Mouse (Mus musculus): Measurements from ENCODE around the gene Asb11. TPM values are rescaled to one million over a fixed set of nuclear protein-coding genes. Genes with fewer than 3 reads are reported as not detected.

Gene Asb11
- polyA plus RNA-seq, 1 experiment = not detected

- no peak overlapping the region for H3K27ac ChIP-seq (ENCODE audit: control insufficient read depth, insufficient read depth, low read depth, low read length, poor library complexity)
- WGBS = 77% methylated on average over 9 of the region's 9 CpGs
- no peaks in the 10 kb centered on the region for H3K4me1 ChIP-seq (ENCODE audit: control insufficient read depth, insufficient read depth, low read length)
- TF ChIP-seq CTCF (IDR thresholded peaks at IDR 0.05; ENCODE audit: control insufficient read depth, insufficient read depth, low read length) (no peak), POLR2A (IDR thresholded peaks at IDR 0.05; ENCODE audit: borderline replicate concordance, control insufficient read depth, low read depth, low read length) (no peak)
- no peak overlapping the region for H3K4me3 ChIP-seq (replicated peaks; ENCODE audit: control insufficient read depth, low read depth, low read length)
These were observed 10.3 kb downstream of the Asb11 start for GRCm38 (mm10) chrX:164446835-164447681.

GRCm38 (mm10) chrX:164447682-164448071 is 10.9 kb downstream of the Asb11 start:
- H3K27ac ChIP-seq (ENCODE audit: control insufficient read depth, insufficient read depth, low read depth, low read length, poor library complexity) = no peak overlapping the region

GRCm38 (mm10) chrX:164449201-164449600 is 12.4 kb downstream of the Asb11 start:
- WGBS = 19% methylated on average over 3 of the region's 3 CpGs
- no peak overlapping the region for H3K4me3 ChIP-seq (replicated peaks; ENCODE audit: control insufficient read depth, low read depth, low read length)
- H3K4me1 ChIP-seq (ENCODE audit: control insufficient read depth, insufficient read depth, low read length) = no peaks in the 10 kb centered on the region
- H3K27ac ChIP-seq (ENCODE audit: control insufficient read depth, insufficient read depth, low read depth, low read length, poor library complexity) = no peak overlapping the region
- TF ChIP-seq POLR2A (IDR thresholded peaks at IDR 0.05; ENCODE audit: borderline replicate concordance, control insufficient read depth, low read depth, low read length) = no peak
- 0 out of 2 replicates have a peak, but pooled peaks have one; percentile 11 for TF ChIP-seq CTCF (IDR thresholded peaks at IDR 0.05; ENCODE audit: control insufficient read depth, insufficient read depth, low read length)

More at GRCm38 (mm10) chrX:164447682-164448071, 10.9 kb downstream of the Asb11 start:
- Histone ChIP-seq H3K4me3 (replicated peaks; ENCODE audit: control insufficient read depth, low read depth, low read length) (no peak overlapping the region), H3K4me1 (ENCODE audit: control insufficient read depth, insufficient read depth, low read length) (no peaks in the 10 kb centered on the region)
- 60% methylated on average over 2 of the region's 2 CpGs for WGBS
- TF ChIP-seq POLR2A (IDR thresholded peaks at IDR 0.05; ENCODE audit: borderline replicate concordance, control insufficient read depth, low read depth, low read length) (no peak), CTCF (IDR thresholded peaks at IDR 0.05; ENCODE audit: control insufficient read depth, insufficient read depth, low read length) (no peak)

GRCm38 (mm10) chrX:164459205-164459878 is 22.5 kb downstream of the Asb11 start:
- 54% methylated on average over 6 of the region's 6 CpGs for WGBS
- TF ChIP-seq POLR2A (IDR thresholded peaks at IDR 0.05; ENCODE audit: borderline replicate concordance, control insufficient read depth, low read depth, low read length) (no peak), CTCF (IDR thresholded peaks at IDR 0.05; ENCODE audit: control insufficient read depth, insufficient read depth, low read length) (no peak)
- Histone ChIP-seq H3K27ac (ENCODE audit: control insufficient read depth, insufficient read depth, low read depth, low read length, poor library complexity) (no peak overlapping the region), H3K4me3 (replicated peaks; ENCODE audit: control insufficient read depth, low read depth, low read length) (no peak overlapping the region), H3K4me1 (ENCODE audit: control insufficient read depth, insufficient read depth, low read length) (no peaks in the 10 kb centered on the region)

GRCm38 (mm10) chrX:164502258-164502657 is 65.5 kb downstream of the Asb11 start:
- H3K4me3 ChIP-seq (replicated peaks; ENCODE audit: control insufficient read depth, low read depth, low read length) = no peak overlapping the region
- no peak for TF ChIP-seq CTCF (IDR thresholded peaks at IDR 0.05; ENCODE audit: control insufficient read depth, insufficient read depth, low read length)
- TF ChIP-seq POLR2A (IDR thresholded peaks at IDR 0.05; ENCODE audit: borderline replicate concordance, control insufficient read depth, low read depth, low read length) = no peak
- WGBS = 79% methylated on average over 2 of the region's 2 CpGs
- H3K27ac ChIP-seq (ENCODE audit: control insufficient read depth, insufficient read depth, low read depth, low read length, poor library complexity) = no peak overlapping the region
- no peaks in the 10 kb centered on the region for H3K4me1 ChIP-seq (ENCODE audit: control insufficient read depth, insufficient read depth, low read length)

GRCm38 (mm10) chrX:164505709-164506498 is 69.1 kb downstream of the Asb11 start, which contains the start of gene Asb9:
Gene Asb9 (plus strand): TSS chrX:164506327.
- Histone ChIP-seq H3K4me1 (ENCODE audit: control insufficient read depth, insufficient read depth, low read length) (no peaks in the 10 kb centered on the region), H3K4me3 (replicated peaks; ENCODE audit: control insufficient read depth, low read depth, low read length) (no peak within 1 kb of the TSS), H3K27ac (ENCODE audit: control insufficient read depth, insufficient read depth, low read depth, low read length, poor library complexity) (no peak within 1 kb of the TSS)
- TF ChIP-seq CTCF (IDR thresholded peaks at IDR 0.05; ENCODE audit: control insufficient read depth, insufficient read depth, low read length) = no peak
- no peak for TF ChIP-seq POLR2A (IDR thresholded peaks at IDR 0.05; ENCODE audit: borderline replicate concordance, control insufficient read depth, low read depth, low read length)
- WGBS = 67% methylated on average over 10 of the region's 10 CpGs

- TF ChIP-seq CTCF (IDR thresholded peaks at IDR 0.05; ENCODE audit: control insufficient read depth, insufficient read depth, low read length) (no peak), POLR2A (IDR thresholded peaks at IDR 0.05; ENCODE audit: borderline replicate concordance, control insufficient read depth, low read depth, low read length) (no peak)
- Histone ChIP-seq H3K27ac (ENCODE audit: control insufficient read depth, insufficient read depth, low read depth, low read length, poor library complexity) (no peak overlapping the region), H3K4me1 (ENCODE audit: control insufficient read depth, insufficient read depth, low read length) (no peaks in the 10 kb centered on the region), H3K4me3 (replicated peaks; ENCODE audit: control insufficient read depth, low read depth, low read length) (no peak overlapping the region)
- WGBS = 76% methylated on average over 4 of the region's 4 CpGs
These were observed 70.3 kb downstream of the Asb11 start for GRCm38 (mm10) chrX:164507068-164507467.

All from bone marrow, adult 2 months (tissue).